Mouse (Mus musculus) liver, postnatal 0 days (tissue): ENCODE results near the gene 4933402J07Rik.

Source experiments
- CTCF ChIP-seq: sonication (generic); IDR thresholded peaks from 2 replicates; pipeline ENCODE4 v1.5.1; 2016; ENCODE audit warnings: antibody characterized with exemption, low read depth
- EP300 ChIP-seq: IDR thresholded peaks from 2 replicates; pipeline ENCODE4 v1.6.1; 2016; ENCODE audit warnings: antibody characterized with exemption, low read depth, mild to moderate bottlenecking

DNA sequence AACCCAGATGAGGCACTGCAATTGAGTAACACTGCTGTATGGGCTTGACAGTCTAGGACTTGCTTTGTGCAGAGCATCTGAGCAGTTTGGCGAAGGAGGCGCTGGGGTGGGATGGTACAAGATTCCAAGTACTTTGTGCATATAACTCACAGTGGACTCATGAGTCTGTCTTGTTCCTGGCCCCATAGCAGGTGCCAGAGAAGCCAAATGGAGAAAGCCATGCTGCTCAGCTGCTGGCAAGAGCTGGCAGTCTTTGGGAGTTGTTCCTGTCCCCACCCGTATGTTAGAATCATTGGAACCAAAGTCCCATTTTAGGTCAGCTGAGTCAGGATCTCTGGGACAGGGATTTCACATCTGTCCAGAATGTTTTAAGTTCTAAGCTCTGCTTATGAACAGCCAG, 46.5 kb upstream of the 4933402J07Rik start:
- TF ChIP-seq CTCF (no peak), EP300 (no peak)
